Comparison of ENCODE assay signal across 8 mouse cellular contexts in the genomic region with DNA sequence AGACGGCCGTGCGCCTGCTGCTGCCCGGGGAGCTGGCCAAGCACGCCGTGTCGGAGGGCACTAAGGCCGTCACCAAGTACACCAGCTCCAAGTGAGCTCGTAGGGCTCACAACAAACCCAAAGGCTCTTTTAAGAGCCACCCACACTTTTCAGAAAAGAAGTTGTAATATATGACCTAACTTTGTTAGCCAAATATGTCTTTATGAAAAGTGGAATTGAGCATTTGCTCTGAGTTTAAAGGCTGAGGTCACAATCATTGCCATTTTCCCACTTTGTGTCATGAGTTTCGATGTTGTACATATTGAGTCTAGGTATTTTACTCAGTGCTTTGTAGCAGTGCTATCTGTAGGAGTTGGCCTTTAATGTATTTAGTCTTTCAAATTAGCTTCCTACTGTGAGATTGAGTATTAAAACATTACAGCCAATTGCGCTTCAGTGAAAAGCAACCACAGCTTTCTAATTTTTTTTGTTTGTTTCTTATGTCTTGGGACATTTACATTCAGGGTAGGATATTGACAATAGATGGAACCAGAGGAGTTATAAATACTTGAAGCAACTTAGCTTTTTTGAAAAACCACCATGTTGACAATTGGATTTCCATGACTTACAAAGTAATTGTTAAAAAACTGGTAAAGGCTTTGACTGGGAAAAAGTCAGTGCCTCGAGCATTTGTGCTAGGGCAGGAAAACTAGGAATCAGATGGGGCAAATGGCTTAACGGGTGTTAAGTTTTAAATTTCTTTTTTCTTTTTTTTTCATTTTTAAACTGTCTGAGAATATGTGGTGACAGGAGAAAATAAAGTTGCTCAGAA. TPM values are rescaled to one million over a fixed set of nuclear protein-coding genes. Genes with fewer than 3 reads are reported as not detected.
DNase-seq lines count a peak whose midpoint lies in the region; ATAC-seq and TF ChIP-seq lines count a peak whose summit lies in the region.

No protein-coding gene starts in this region.

- ATAC-seq in liver, embryonic 11.5 days (replicated peaks; ENCODE audit: low FRiP score), result peak; percentile 8
- ATAC-seq in stomach, embryonic 16.5 days (ENCODE audit: insufficient read depth, low FRiP score), result no peak

- H3K27me3 ChIP-seq in cerebellum, adult 2 months (ENCODE audit: control insufficient read depth, insufficient read depth, low read length), result no peaks in the 10 kb centered on the region
- no peaks in the 10 kb centered on the region for H3K27me3 ChIP-seq in ES-Bruce4 (ENCODE audit: control insufficient read depth, insufficient read depth, low read length, poor library complexity, severe bottlenecking)
- no peaks in the 10 kb centered on the region for H3K27me3 ChIP-seq in forebrain, embryonic 10.5 days (ENCODE audit: poor library complexity, severe bottlenecking)
- no peaks in the 10 kb centered on the region for H3K27me3 ChIP-seq in liver, embryonic 11.5 days (replicated peaks; ENCODE audit: control insufficient read depth, insufficient read depth, low read length)
- no peaks in the 10 kb centered on the region for H3K27me3 ChIP-seq in stomach, embryonic 16.5 days (ENCODE audit: control insufficient read depth, insufficient read depth, low read length)
- H3K27me3 ChIP-seq in kidney, adult 2 months (replicated peaks; ENCODE audit: control insufficient read depth, insufficient read depth, low read length), result no peaks in the 10 kb centered on the region

- no peaks in the 10 kb centered on the region for H3K36me3 ChIP-seq in ES-Bruce4 (ENCODE audit: control insufficient read depth, insufficient read depth, low read length, poor library complexity, severe bottlenecking)
- no peaks in the 10 kb centered on the region for H3K36me3 ChIP-seq in forebrain, embryonic 10.5 days (replicated peaks)
- no peaks in the 10 kb centered on the region for H3K36me3 ChIP-seq in liver, embryonic 11.5 days (ENCODE audit: control insufficient read depth, insufficient read depth, low read length)
- no peaks in the 10 kb centered on the region for H3K36me3 ChIP-seq in stomach, embryonic 16.5 days (ENCODE audit: control insufficient read depth, insufficient read depth, low read length)
- no peaks in the 10 kb centered on the region for H3K36me3 ChIP-seq in kidney, adult 2 months (ENCODE audit: control insufficient read depth, insufficient read depth, low read length)

- TF ChIP-seq CTCF in cerebellum, adult 2 months (IDR thresholded peaks at IDR 0.05; ENCODE audit: borderline replicate concordance, insufficient read depth, low read depth, low read length), result no peak
- no peak for TF ChIP-seq CTCF in ES-Bruce4 (IDR thresholded peaks at IDR 0.05; ENCODE audit: low read depth, low read length)
- TF ChIP-seq CTCF in kidney, adult 2 months (conservative IDR thresholded peaks at IDR 0.05; ENCODE audit: insufficient read depth, insufficient read length, low read depth, low read length), result no peak

- WGBS in cerebellum, adult 2 months, result 5% methylated on average over 13 of the region's 13 CpGs
- 3% methylated on average over 13 of the region's 13 CpGs for WGBS in forebrain, embryonic 10.5 days
- WGBS in liver, embryonic 11.5 days, result 7% methylated on average over 11 of the region's 13 CpGs
- 2% methylated on average over 13 of the region's 13 CpGs for whole genome bisulfite sequencing in stomach, embryonic 16.5 days
- WGBS in kidney, adult 2 months, result 9% methylated on average over 13 of the region's 13 CpGs

- no peak for DNase-seq in cerebellum, adult 2 months
- no peak for DNase-seq in cerebellum, adult 11-12 months
- DNase-seq in forebrain, embryonic 10.5 days (ENCODE audit: extremely low spot score, low spot score), result peak; percentile 37
- no peak for DNase-seq in liver, embryonic 11.5 days (ENCODE audit: low spot score)
- no peak for DNase-seq in kidney, adult 2 months
- DNase-seq in right cerebral cortex, postnatal 36 days (ENCODE audit: low spot score in 2 of 2), result no peak

- H3K27ac ChIP-seq in cerebellum, adult 2 months (ENCODE audit: insufficient read depth, low read length), result peak overlapping the region; percentile 73
- H3K27ac ChIP-seq in ES-Bruce4 (ENCODE audit: insufficient read depth, low read length), result peak overlapping the region; percentile 81
- H3K27ac ChIP-seq in forebrain, embryonic 10.5 days, result peak overlapping the region; percentile 98
- H3K27ac ChIP-seq in liver, embryonic 11.5 days (ENCODE audit: low read depth, low read length), result peak overlapping the region; percentile 100
- peak overlapping the region; percentile 99 for H3K27ac ChIP-seq in stomach, embryonic 16.5 days (ENCODE audit: low read length)
- no peak overlapping the region for H3K27ac ChIP-seq in kidney, adult 2 months (ENCODE audit: insufficient read depth, low read depth, low read length)

- no peaks in the 10 kb centered on the region for H3K9me3 ChIP-seq in ES-Bruce4 (replicated peaks; ENCODE audit: control insufficient read depth, insufficient read depth, low read length, poor library complexity, severe bottlenecking)
- H3K9me3 ChIP-seq in forebrain, embryonic 10.5 days, result no peaks in the 10 kb centered on the region
- no peaks in the 10 kb centered on the region for H3K9me3 ChIP-seq in liver, embryonic 11.5 days (ENCODE audit: control insufficient read depth, low read length)
- H3K9me3 ChIP-seq in stomach, embryonic 16.5 days (replicated peaks; ENCODE audit: control insufficient read depth, low read length), result no peaks in the 10 kb centered on the region

- H3K4me3 ChIP-seq in cerebellum, adult 2 months (replicated peaks; ENCODE audit: insufficient read depth, low read depth, low read length), result peak overlapping the region; percentile 19
- peak overlapping the region; percentile 31 for H3K4me3 ChIP-seq in ES-Bruce4 (ENCODE audit: low read depth, low read length)
- peak overlapping the region; percentile 58 for H3K4me3 ChIP-seq in forebrain, embryonic 10.5 days
- peak overlapping the region; percentile 16 for H3K4me3 ChIP-seq in liver, embryonic 11.5 days (ENCODE audit: low read depth, low read length)
- H3K4me3 ChIP-seq in stomach, embryonic 16.5 days (replicated peaks; ENCODE audit: low read length), result peak overlapping the region; percentile 40
- no peak overlapping the region for H3K4me3 ChIP-seq in kidney, adult 2 months (ENCODE audit: insufficient read depth, low read depth, low read length)

- H3K4me2 ChIP-seq in liver, embryonic 11.5 days, result peak overlapping the region; percentile 60
- peak overlapping the region; percentile 59 for H3K4me2 ChIP-seq in stomach, embryonic 16.5 days (ENCODE audit: low read depth, low read length)

- H3K4me1 ChIP-seq in cerebellum, adult 2 months (ENCODE audit: control insufficient read depth, insufficient read depth, low read length), result no peaks in the 10 kb centered on the region
- H3K4me1 ChIP-seq in ES-Bruce4 (ENCODE audit: control insufficient read depth, insufficient read depth, low read length), result peaks cover 2% of the 10 kb centered on the region
- H3K4me1 ChIP-seq in forebrain, embryonic 10.5 days, result peaks cover 35% of the 10 kb centered on the region
- peaks cover 11% of the 10 kb centered on the region for H3K4me1 ChIP-seq in liver, embryonic 11.5 days (replicated peaks; ENCODE audit: control insufficient read depth, insufficient read depth, low read length)
- H3K4me1 ChIP-seq in stomach, embryonic 16.5 days (ENCODE audit: control insufficient read depth, insufficient read depth, low read length), result peaks cover 20% of the 10 kb centered on the region
- peaks cover 5% of the 10 kb centered on the region; the same call in 1 of the 2 replicates for H3K4me1 ChIP-seq in kidney, adult 2 months (ENCODE audit: control insufficient read depth, insufficient read depth, low read length)

- no peak for TF ChIP-seq POLR2A in cerebellum, adult 2 months (IDR thresholded peaks at IDR 0.05; ENCODE audit: borderline replicate concordance, insufficient read depth, low read length)
- TF ChIP-seq POLR2A in ES-Bruce4 (IDR thresholded peaks at IDR 0.05; ENCODE audit: insufficient read depth, low read length), result no peak
- no peak for TF ChIP-seq POLR2A in kidney, adult 2 months (IDR thresholded peaks at IDR 0.05; ENCODE audit: low read depth, low read length)

- peak overlapping the region; percentile 86 for H3K9ac ChIP-seq in ES-Bruce4 (ENCODE audit: low read depth, poor library complexity, severe bottlenecking)
- peak overlapping the region; percentile 74 for H3K9ac ChIP-seq in liver, embryonic 11.5 days (ENCODE audit: low read depth, low read length)
- peak overlapping the region; percentile 61 for H3K9ac ChIP-seq in stomach, embryonic 16.5 days (ENCODE audit: low read length)

- TF ChIP-seq EP300 in ES-Bruce4 (IDR thresholded peaks at IDR 0.05; ENCODE audit: insufficient read depth, low read depth, low read length), result no peak

RNA-seq across cellular contexts. Expression of gene Hist1h2bb, which starts 0.8 kb away (rescaled TPM):
- polyA plus RNA-seq in cerebellum, adult 2 months (2012; rRNA removed), result 0.56 and 0.97 TPM in 2 replicates
- 9.8 and 11.5 TPM in 2 replicates for polyA plus RNA-seq in ES-Bruce4 (2011; ENCODE audit: insufficient read depth, insufficient read length, low read depth, missing spikeins)
- polyA plus RNA-seq in forebrain, embryonic 10.5 days (2016; fragmentation: Nextera tagmentation; extraction: Ambion mirVana), result 2.3 and 2.7 TPM in 2 replicates
- polyA plus RNA-seq in liver, embryonic 11.5 days (2014; fragmentation: Nextera tagmentation; extraction: Ambion mirVana), result 3.1 and 4.6 TPM in 2 replicates
- polyA plus RNA-seq in stomach, embryonic 16.5 days (2015; fragmentation: Nextera tagmentation; extraction: Ambion mirVana), result 1.00 and 2.9 TPM in 2 replicates
- polyA plus RNA-seq in kidney, adult 2 months (2012; rRNA removed), result 2.0 and 2.8 TPM in 2 replicates

RNA-seq across cellular contexts. Expression of gene Hist1h3c, which starts 1.9 kb away (rescaled TPM):
- polyA plus RNA-seq in cerebellum, adult 2 months (2012; rRNA removed), result 0.23 and 0.30 TPM in 2 replicates
- polyA plus RNA-seq in ES-Bruce4 (2011; ENCODE audit: insufficient read depth, insufficient read length, low read depth, missing spikeins), result 3.6 and 8.6 TPM in 2 replicates
- 7.7 and 9.0 TPM in 2 replicates for polyA plus RNA-seq in forebrain, embryonic 10.5 days (2016; fragmentation: Nextera tagmentation; extraction: Ambion mirVana)
- 6.1 and 6.7 TPM in 2 replicates for polyA plus RNA-seq in liver, embryonic 11.5 days (2014; fragmentation: Nextera tagmentation; extraction: Ambion mirVana)
- polyA plus RNA-seq in stomach, embryonic 16.5 days (2015; fragmentation: Nextera tagmentation; extraction: Ambion mirVana), result 3.1 and 3.7 TPM in 2 replicates
- polyA plus RNA-seq in kidney, adult 2 months (2012; rRNA removed), result 0.39 and 1.1 TPM in 2 replicates

RNA-seq across cellular contexts. Expression of gene Hist1h2ab, which starts 3.6 kb away (rescaled TPM):
- 1.1 TPM in 1 of 2 replicates, not detected in the other for polyA plus RNA-seq in cerebellum, adult 2 months (2012; rRNA removed)
- polyA plus RNA-seq in ES-Bruce4 (2011; ENCODE audit: insufficient read depth, insufficient read length, low read depth, missing spikeins), result 11.9 and 17.9 TPM in 2 replicates
- 49.5 and 50.4 TPM in 2 replicates for polyA plus RNA-seq in forebrain, embryonic 10.5 days (2016; fragmentation: Nextera tagmentation; extraction: Ambion mirVana)
- polyA plus RNA-seq in liver, embryonic 11.5 days (2014; fragmentation: Nextera tagmentation; extraction: Ambion mirVana), result 38.5 and 42.1 TPM in 2 replicates
- polyA plus RNA-seq in stomach, embryonic 16.5 days (2015; fragmentation: Nextera tagmentation; extraction: Ambion mirVana), result 16.2 and 26.2 TPM in 2 replicates
- polyA plus RNA-seq in kidney, adult 2 months (2012; rRNA removed), result 1.3 and 1.5 TPM in 2 replicates

RNA-seq across cellular contexts. Expression of gene Hist1h3b, which starts 4.8 kb away (rescaled TPM):
- 0.40 TPM in 1 of 2 replicates, not detected in the other for polyA plus RNA-seq in cerebellum, adult 2 months (2012; rRNA removed)
- polyA plus RNA-seq in ES-Bruce4 (2011; ENCODE audit: insufficient read depth, insufficient read length, low read depth, missing spikeins), result 5.0 and 9.4 TPM in 2 replicates
- polyA plus RNA-seq in forebrain, embryonic 10.5 days (2016; fragmentation: Nextera tagmentation; extraction: Ambion mirVana), result 9.1 and 9.5 TPM in 2 replicates
- 5.5 and 8.3 TPM in 2 replicates for polyA plus RNA-seq in liver, embryonic 11.5 days (2014; fragmentation: Nextera tagmentation; extraction: Ambion mirVana)
- 7.0 and 7.5 TPM in 2 replicates for polyA plus RNA-seq in stomach, embryonic 16.5 days (2015; fragmentation: Nextera tagmentation; extraction: Ambion mirVana)
- 0.88 and 1.4 TPM in 2 replicates for polyA plus RNA-seq in kidney, adult 2 months (2012; rRNA removed)

RNA-seq across cellular contexts. Expression of gene Hist1h1c, which starts 8.7 kb away (rescaled TPM):
- polyA plus RNA-seq in cerebellum, adult 2 months (2012; rRNA removed), result 34.6 and 42.8 TPM in 2 replicates
- polyA plus RNA-seq in ES-Bruce4 (2011; ENCODE audit: insufficient read depth, insufficient read length, low read depth, missing spikeins), result 10.8 and 13.3 TPM in 2 replicates
- polyA plus RNA-seq in forebrain, embryonic 10.5 days (2016; fragmentation: Nextera tagmentation; extraction: Ambion mirVana), result 9.4 and 10.7 TPM in 2 replicates
- polyA plus RNA-seq in liver, embryonic 11.5 days (2014; fragmentation: Nextera tagmentation; extraction: Ambion mirVana), result 24.2 and 25.8 TPM in 2 replicates
- polyA plus RNA-seq in stomach, embryonic 16.5 days (2015; fragmentation: Nextera tagmentation; extraction: Ambion mirVana), result 53.4 and 58.0 TPM in 2 replicates
- polyA plus RNA-seq in kidney, adult 2 months (2012; rRNA removed), result 68.7 and 76.0 TPM in 2 replicates
